Mouse (Mus musculus): Measurements from ENCODE around the gene Tmem107.

Gene Tmem107

DNA sequence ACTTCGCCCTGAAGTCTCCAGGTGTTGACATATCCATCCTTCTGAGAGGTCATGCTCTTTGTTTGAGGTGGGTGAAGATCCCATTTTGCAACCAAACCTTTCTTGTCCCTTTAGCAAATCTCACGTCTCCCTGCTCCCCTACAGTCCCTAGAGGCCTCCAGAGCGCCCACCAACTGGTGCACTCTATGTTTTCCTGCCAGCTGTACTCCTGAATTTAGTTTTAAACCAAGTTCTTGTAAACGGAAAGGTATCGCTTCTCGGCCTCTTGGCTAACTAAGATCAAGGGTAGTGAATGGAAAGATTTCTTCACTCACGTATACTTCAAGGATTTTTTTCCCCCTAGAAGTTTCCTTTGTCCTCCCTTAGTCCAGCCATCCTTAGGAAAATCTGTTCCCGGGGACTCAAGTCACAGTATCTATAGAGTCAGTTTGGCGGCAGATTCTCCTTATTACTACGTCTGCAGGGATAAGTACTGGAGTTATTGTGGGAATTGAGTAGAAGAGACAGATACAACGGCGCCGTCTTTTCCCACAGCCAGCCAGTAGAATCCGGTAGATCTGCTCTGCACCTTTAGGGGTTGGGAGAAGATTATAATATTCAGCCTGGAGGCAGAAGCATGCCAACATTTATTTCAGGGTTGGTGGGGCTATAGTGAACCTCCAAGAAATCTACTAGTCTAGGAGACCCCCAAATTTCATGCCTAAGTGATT is 49.0 kb downstream of the Tmem107 start:
- in situ Hi-C loops (cut with MboI, MseI), result loop anchor here (5.0 to 25.0 kb wide), 3 partner anchors 57 to 893 kb away; partner anchors contain the start of genes Acadvl, Dlg4, Dvl2 and Gucy2e

DNA sequence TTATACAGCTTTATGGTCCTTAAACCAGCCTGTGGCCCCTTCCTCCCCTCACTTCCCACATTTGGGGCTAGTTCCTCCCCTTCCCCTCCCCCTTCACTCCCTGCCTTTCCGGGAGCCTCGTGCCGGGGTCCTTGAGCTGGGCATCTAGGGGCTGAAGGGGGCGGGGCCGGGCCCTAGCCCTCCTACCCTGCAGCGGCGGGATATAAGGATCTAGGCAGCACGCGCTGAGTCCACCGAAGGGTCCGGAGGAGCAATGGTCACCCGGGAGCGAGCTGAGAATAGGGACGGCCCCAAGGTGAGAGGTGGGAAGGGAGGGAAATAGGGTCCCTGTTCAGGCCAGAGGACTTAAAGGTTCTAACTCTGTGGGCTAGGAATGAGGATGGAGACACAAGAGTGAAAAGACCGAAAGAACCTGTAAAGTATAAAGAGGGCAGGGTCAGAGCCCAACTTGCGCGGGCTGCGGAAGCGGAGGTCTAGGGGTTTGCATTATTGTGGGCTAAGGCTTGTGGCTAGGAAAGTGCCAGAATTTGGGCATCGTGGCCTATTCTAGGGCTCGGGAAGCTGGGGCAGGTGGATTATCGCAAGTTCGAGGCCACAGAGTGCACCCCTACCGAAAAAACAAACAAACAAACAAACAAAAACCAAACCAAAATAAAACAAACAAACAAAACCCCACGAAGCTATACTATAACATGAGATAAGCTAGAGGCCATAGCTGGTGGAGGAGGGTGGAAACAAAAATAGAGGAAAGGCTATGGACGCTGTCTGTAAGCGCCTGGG is 49.8 kb downstream of the Tmem107 start, which contains the start of gene Hes7:
TSS of gene Hes7 (plus strand) at position 184 of the 780 bp plus-strand sequence.
- in situ Hi-C loops (cut with MboI, MseI), result loop anchor here (5.0 to 25.0 kb wide), 3 partner anchors 58 to 892 kb away; partner anchors contain the start of genes Acadvl, Dlg4, Dvl2 and Gucy2e

DNA sequence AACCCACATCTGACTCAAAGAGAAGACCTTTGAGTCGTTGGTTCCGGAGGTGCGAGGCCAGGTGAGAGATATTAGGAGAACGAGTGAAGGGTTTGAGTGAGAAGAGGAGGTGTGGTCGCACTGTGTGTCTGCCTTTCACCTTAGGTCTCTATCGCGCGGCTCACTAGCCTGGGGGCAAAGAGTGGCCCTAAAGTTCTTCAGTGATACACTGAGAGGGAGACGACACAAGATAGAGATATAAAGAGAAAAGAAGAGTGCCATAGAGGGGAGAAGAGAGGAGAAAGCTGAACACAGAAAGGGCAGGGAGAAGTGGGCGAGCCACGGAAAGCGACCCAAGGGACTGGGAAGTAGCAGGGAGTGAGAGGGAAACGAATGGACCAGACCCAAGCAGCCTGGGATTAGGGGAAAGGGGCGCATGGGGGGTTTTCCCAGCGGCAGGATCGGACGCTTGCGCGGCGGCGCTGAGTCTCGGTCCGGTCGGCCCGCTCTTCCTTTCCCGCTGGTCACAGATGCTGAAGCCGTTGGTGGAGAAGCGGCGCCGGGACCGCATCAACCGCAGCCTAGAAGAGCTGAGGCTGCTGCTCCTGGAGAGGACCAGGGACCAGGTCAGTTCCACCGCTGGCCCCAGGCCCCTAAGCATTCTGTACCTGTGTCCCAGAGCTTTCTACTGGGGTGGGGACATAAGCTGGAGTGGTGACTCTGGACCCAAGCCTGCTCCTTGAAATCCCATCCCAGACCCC is 50.6 kb downstream of the Tmem107 start:
- in situ Hi-C loops (cut with MboI, MseI), result loop anchor here (5.0 to 25.0 kb wide), 3 partner anchors 59 to 891 kb away; partner anchors contain the start of genes Acadvl, Dlg4, Dvl2 and Gucy2e

DNA sequence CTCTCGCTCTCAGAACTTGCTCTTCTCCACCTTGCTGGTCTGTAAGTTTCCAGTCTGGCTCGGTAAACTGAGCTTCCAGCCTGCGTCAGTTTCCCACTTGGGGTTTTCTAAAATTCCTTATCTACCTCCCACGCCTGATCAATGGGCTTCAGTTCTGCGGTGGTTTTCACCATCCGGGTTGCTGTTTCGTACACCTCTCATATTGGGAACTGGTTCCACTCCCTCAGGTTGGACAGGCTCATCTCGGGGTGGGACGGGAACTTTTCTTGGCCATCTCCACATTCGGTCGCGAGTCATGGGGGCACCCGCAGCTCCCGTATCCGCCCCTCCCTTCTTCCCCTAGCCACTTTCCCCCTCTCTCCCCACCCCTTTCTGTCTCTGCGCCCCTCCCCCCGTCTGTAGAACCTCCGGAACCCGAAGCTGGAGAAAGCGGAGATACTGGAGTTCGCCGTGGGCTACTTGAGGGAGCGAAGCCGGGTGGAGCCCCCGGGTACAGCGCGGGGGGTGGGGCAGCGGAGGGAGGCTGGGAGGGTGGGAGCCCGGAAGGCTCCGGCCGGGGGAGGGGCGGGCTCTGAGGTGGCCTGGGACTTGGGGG is 51.2 kb downstream of the Tmem107 start:
- in situ Hi-C loops (cut with MboI, MseI), result loop anchor here (5.0 to 25.0 kb wide), 3 partner anchors 60 to 890 kb away; partner anchors contain the start of genes Acadvl, Dlg4, Dvl2 and Gucy2e

GRCm38 (mm10) chr11:69122336-69122951 is 51.8 kb downstream of the Tmem107 start, which contains the start of gene 9130213A22Rik:
TSS of gene 9130213A22Rik (minus strand) at chr11:69122589.
- in situ Hi-C loops (cut with MboI, MseI), result loop anchor here (5.0 to 25.0 kb wide), 3 partner anchors 60 to 890 kb away; partner anchors contain the start of genes Acadvl, Dlg4, Dvl2 and Gucy2e

Measured in T-helper 2 cell (primary cell).